Mouse (Mus musculus) MN1 (cell line): ENCODE measurements around the gene Lrp1.
"Not testable (repeated sequence)": the region's sequence is repeated elsewhere in the genome, so short reads cannot be mapped to it uniquely, and the experiment has no call there.

Experiments
- DNase-seq: peaks from one replicate; pipeline ENCODE4 v3.0.0-alpha.2; 2016; ENCODE audit warnings: low spot score

The Lrp1 gene

GRCm38 (mm10) chr10:127620406-127621190 is at the start of gene Lrp1:
Gene Lrp1 (minus strand): TSS chr10:127621148.
- DNase-seq: peak; percentile 24

GRCm38 (mm10) chr10:127670185-127670584 is 49.2 kb upstream of the Lrp1 start:
- no peak for DNase-seq

- DNase-seq: peak; percentile 14
Observed at GRCm38 (mm10) chr10:127669170-127669569, 48.2 kb upstream of the Lrp1 start.

GRCm38 (mm10) chr10:127668093-127669050 is 47.4 kb upstream of the Lrp1 start, which contains the start of gene Nab2:
Gene Nab2 (minus strand): TSS chr10:127668568.
- DNase-seq: peak; percentile 59

GRCm38 (mm10) chr10:127667269-127668092 is 46.5 kb upstream of the Lrp1 start:
- DNase-seq: peak; percentile 81

- peak; percentile 73 for DNase-seq
Observed at GRCm38 (mm10) chr10:127666501-127667268, 45.7 kb upstream of the Lrp1 start, which contains the start of gene Nemp1. Gene Nemp1 (plus strand): TSS chr10:127666901.

GRCm38 (mm10) chr10:127665366-127666181 is 44.6 kb upstream of the Lrp1 start:
- DNase-seq: peak; percentile 22

- DNase-seq: no peak
Observed at GRCm38 (mm10) chr10:127664891-127665290, 43.9 kb upstream of the Lrp1 start.

- DNase-seq: no peak
Observed at GRCm38 (mm10) chr10:127664166-127664565, 43.2 kb upstream of the Lrp1 start.

- DNase-seq: no peak
Observed at GRCm38 (mm10) chr10:127663590-127663989, 42.6 kb upstream of the Lrp1 start.

GRCm38 (mm10) chr10:127662666-127663253 is 41.8 kb upstream of the Lrp1 start:
- no peak for DNase-seq

GRCm38 (mm10) chr10:127661915-127662663 is 41.1 kb upstream of the Lrp1 start:
- DNase-seq: peak; percentile 40

GRCm38 (mm10) chr10:127661291-127661914 is 40.5 kb upstream of the Lrp1 start:
- DNase-seq: no peak

GRCm38 (mm10) chr10:127659551-127659950 is 38.6 kb upstream of the Lrp1 start:
- no peak for DNase-seq

- no peak for DNase-seq
Observed at GRCm38 (mm10) chr10:127658076-127658475, 37.1 kb upstream of the Lrp1 start.

GRCm38 (mm10) chr10:127657617-127658016 is 36.7 kb upstream of the Lrp1 start:
- not testable (repeated sequence) for DNase-seq

GRCm38 (mm10) chr10:127654970-127655579 is 34.1 kb upstream of the Lrp1 start:
- DNase-seq: no peak
